Mouse (Mus musculus) hindbrain, embryonic 16.5 days (tissue): ENCODE data around the gene Nek10. TPM values are rescaled to one million over a fixed set of nuclear protein-coding genes. Genes with fewer than 3 reads are reported as not detected.
"Not testable (repeated sequence)": the region's sequence is repeated elsewhere in the genome, so short reads cannot be mapped to it uniquely, and the experiment has no call there.

Source experiments
- ATAC-seq: fragments of 200-750 bp; cut with Nextera tagmentation; 2 replicates; pipeline ENCODE4 v1.8.0; 2017; ENCODE audit warnings: moderate TSS enrichment, moderate library complexity
- H3K27ac ChIP-seq: fragments of 300-500 bp; sonication (generic); 2 replicates; pipeline ENCODE4 v1.5.1; 2014; ENCODE audit warnings: low read depth, mild to moderate bottlenecking, control low read depth, low read length, moderate library complexity
- H3K27me3 ChIP-seq: fragments of 300-500 bp; sonication (generic); replicated peaks from 2 replicates; pipeline ENCODE4 v1.6.1; 2014; ENCODE audit warnings: low read length; ENCODE audit not compliant: control insufficient read depth, insufficient read depth
- H3K36me3 ChIP-seq: fragments of 300-500 bp; sonication (generic); 2 replicates; pipeline ENCODE4 v1.6.1; 2014; ENCODE audit warnings: mild to moderate bottlenecking, low read length, moderate library complexity, mixed read lengths; ENCODE audit not compliant: control insufficient read depth, insufficient read depth
- H3K4me1 ChIP-seq: fragments of 300-500 bp; sonication (generic); 2 replicates; pipeline ENCODE4 v1.6.1; 2014; ENCODE audit warnings: low read depth, low read length; ENCODE audit not compliant: control insufficient read depth, insufficient read depth
- H3K4me2 ChIP-seq: fragments of 300-500 bp; sonication (generic); 2 replicates; pipeline ENCODE4 v1.6.1; 2014; ENCODE audit warnings: mild to moderate bottlenecking, low read length, control low read depth, moderate library complexity
- H3K4me3 ChIP-seq: fragments of 300-500 bp; sonication (generic); 2 replicates; pipeline ENCODE4 v1.5.1; 2014; ENCODE audit warnings: mild to moderate bottlenecking, low read length, control low read depth, moderate library complexity
- H3K9ac ChIP-seq: fragments of 300-500 bp; sonication (generic); 2 replicates; pipeline ENCODE4 v1.6.1; 2014; ENCODE audit warnings: low read depth, mild to moderate bottlenecking, control low read depth, low read length, moderate library complexity
- H3K9me3 ChIP-seq: fragments of 300-500 bp; sonication (generic); 2 replicates; pipeline ENCODE4 v1.6.1; 2014; ENCODE audit warnings: mild to moderate bottlenecking, low read length, moderate library complexity; ENCODE audit not compliant: control insufficient read depth
- WGBS: fragments of 180-500 bp; shearing (Covaris S2); extraction: QIAGEN DNeasy Blood & Tissue Kit; methylation state at CpG from one replicate; pipeline ENCODE4 v1.1.7; 2014; 5-methylcytosine and 5-hydroxymethylcytosine counted together
- polyA plus RNA-seq: library from polyadenylated mRNA; unstranded; fragments of >200 nt; fragmentation: Nextera tagmentation; extraction: Ambion mirVana; gene quantifications from 2 replicates; pipeline ENCODE4 v1.2.1, GENCODE M21; 2015

Nek10 gene
- polyA plus RNA-seq, 1 experiment from 2014 or later, result 0.10 TPM

DNA sequence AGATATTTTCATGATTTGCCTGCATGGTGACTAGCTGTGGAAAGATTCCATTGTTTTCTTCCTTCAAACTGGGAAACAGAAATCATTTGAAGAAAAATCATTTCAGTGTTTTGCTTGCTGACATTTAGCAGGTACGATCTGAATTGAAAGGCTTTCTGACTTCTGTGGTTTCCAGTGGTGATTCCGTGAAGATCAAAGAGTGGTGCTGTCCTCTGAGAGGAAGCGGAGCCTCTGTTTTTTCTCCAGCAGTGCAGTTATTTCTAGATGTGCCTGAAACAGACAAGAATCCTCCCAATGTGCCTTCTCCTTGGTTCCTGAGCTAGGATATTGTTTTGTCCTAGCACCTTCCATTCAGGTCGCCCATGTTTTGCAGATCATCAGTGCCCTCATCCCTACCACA, 208.2 kb downstream of the Nek10 start:
- no peak for ATAC-seq
- Histone ChIP-seq H3K9ac (no peak overlapping the region), H3K4me3 (no peak overlapping the region), H3K9me3 (no peaks in the 10 kb centered on the region), H3K27ac (no peak overlapping the region), H3K27me3 (no peaks in the 10 kb centered on the region), H3K4me2 (no peak overlapping the region), H3K36me3 (no peaks in the 10 kb centered on the region), H3K4me1 (no peaks in the 10 kb centered on the region)
- WGBS, result 70% methylated on average over 4 of the region's 4 CpGs

DNA sequence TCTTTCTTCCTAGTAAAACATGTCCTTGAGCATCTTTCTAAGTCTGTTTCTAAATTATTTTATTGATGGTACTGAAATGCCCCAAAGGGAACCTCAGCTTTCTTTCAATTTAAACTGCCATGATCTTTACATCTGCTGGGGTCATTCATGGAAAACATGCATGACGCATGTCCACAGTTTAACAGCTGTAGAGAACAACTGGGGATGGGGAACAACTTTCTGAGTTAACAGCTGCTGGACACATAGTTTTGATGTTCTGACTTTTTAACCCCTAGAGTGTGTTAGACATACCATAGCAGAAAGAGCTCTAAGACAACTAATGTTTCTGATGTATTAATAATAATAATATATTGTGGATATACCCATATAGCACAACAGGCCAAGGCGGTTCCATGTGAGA, 211.6 kb downstream of the Nek10 start:
- 90% methylated on average over 2 of the region's 2 CpGs for WGBS
- Histone ChIP-seq H3K4me2 (no peak overlapping the region), H3K36me3 (no peaks in the 10 kb centered on the region), H3K9me3 (no peaks in the 10 kb centered on the region), H3K27me3 (no peaks in the 10 kb centered on the region), H3K4me1 (no peaks in the 10 kb centered on the region), H3K4me3 (no peak overlapping the region), H3K27ac (no peak overlapping the region), H3K9ac (no peak overlapping the region)
- no peak for ATAC-seq

DNA sequence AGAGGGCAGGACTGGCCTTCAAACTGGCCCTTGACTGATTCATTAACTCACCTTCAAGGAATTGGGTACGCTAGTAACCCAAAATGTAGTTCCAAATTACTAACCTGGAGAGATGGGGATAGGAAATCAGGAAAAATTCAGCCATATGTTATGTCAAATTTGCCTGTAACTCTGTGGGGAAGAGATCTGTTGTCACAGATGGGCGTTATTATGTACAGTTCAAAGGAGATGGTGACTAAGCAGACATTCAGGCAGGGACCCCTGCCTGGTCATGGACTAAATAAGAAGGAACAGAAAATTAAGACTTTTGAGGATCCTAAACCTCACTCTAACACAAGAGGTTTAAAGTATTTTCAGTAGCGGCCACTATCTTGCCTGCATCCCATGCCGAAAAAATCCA, 227.4 kb downstream of the Nek10 start:
- not testable (repeated sequence) for H3K9ac ChIP-seq, H3K4me2 ChIP-seq, H3K36me3 ChIP-seq, H3K4me1 ChIP-seq, H3K9me3 ChIP-seq, H3K4me3 ChIP-seq, H3K27me3 ChIP-seq, H3K27ac ChIP-seq, ATAC-seq
- 92% methylated on average over 4 of the region's 4 CpGs for WGBS

DNA sequence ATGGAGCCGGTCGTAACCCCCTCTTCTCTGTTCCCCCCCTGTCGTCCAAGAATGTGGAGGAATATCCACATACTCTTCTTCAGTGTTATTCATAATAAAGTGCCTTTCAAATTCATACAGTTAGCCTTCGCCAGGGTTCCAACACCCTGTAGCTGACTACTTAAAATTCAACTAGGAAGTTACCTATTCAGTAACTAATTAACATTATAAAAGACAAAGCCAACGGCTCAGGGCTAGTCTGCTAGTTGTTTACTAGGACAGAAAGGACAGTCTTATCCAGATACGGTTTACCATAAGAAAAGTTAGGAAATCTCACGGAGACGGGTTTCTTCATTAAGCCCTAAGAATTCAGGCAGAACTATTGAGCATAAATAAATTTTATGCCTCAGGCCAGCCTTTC, 231.4 kb downstream of the Nek10 start:
- not testable (repeated sequence) for H3K36me3 ChIP-seq, H3K4me3 ChIP-seq, H3K4me1 ChIP-seq, H3K9me3 ChIP-seq, H3K4me2 ChIP-seq, ATAC-seq, H3K9ac ChIP-seq, H3K27me3 ChIP-seq, H3K27ac ChIP-seq
- 77% methylated on average over 8 of the region's 8 CpGs for WGBS

DNA sequence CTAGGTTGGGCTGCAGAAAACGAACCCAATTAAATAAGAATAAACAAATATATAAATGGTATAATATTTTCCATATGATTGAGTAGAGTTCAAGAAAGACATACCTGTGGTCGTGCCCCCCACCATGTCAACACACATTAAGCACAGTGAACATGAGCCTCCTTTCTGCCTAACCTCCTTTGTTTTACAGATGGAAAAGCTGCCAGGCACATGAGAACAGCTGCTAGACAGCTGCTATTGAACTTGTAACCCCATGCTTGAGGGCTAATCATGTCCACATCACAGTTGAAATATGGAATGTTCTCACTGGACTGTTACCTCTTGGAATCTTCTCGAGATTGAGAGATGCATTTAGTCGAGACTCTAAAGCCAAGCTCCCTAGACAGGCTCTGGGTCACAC, 245.0 kb downstream of the Nek10 start:
- H3K27ac ChIP-seq, result no peak overlapping the region
- H3K4me2 ChIP-seq, result no peak overlapping the region
- H3K36me3 ChIP-seq, result no peaks in the 10 kb centered on the region
- H3K9ac ChIP-seq, result no peak overlapping the region
- whole genome bisulfite sequencing, result 83% methylated on average over 4 of the region's 4 CpGs
- no peak overlapping the region for H3K4me3 ChIP-seq
- H3K27me3 ChIP-seq, result no peaks in the 10 kb centered on the region
- no peaks in the 10 kb centered on the region for H3K4me1 ChIP-seq
- no peak for ATAC-seq
- no peaks in the 10 kb centered on the region for H3K9me3 ChIP-seq

DNA sequence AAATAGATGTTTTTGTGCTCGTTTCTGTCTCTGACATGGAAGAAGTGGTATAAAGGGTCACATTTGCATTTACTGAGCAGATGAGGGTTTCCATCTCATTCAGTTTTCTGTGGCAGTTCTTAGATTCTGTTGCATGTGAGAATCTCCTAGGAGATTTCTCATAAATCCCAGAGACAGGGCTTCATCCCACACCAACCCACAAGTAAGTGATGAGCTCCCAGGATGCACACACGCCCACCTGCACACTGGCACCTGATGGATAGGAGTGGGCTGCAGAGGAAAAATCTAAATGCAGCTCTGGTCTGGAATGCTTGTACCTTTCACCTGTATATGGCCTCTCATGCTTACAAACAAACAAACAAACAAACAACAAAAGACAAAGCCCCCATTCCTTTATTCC, 258.3 kb downstream of the Nek10 start:
- peaks cover 7% of the 10 kb centered on the region; the same call in 1 of the 2 replicates for H3K4me1 ChIP-seq
- H3K4me2 ChIP-seq, result no peak overlapping the region
- H3K9me3 ChIP-seq, result no peaks in the 10 kb centered on the region
- WGBS, result 64% methylated on average over 2 of the region's 2 CpGs
- no peaks in the 10 kb centered on the region for H3K36me3 ChIP-seq
- no peak overlapping the region for H3K27ac ChIP-seq
- no peaks in the 10 kb centered on the region for H3K27me3 ChIP-seq
- no peak overlapping the region for H3K9ac ChIP-seq
- no peak for ATAC-seq
- no peak overlapping the region for H3K4me3 ChIP-seq

Other genes with a start within 250 kb of the Nek10 start
- 22.6 and 25.4 TPM in 2 replicates for gene Slc4a7, start 101.1 kb upstream of the Nek10 start, polyA plus RNA-seq